Mouse (Mus musculus) olfactory bulb, adult 2 months (tissue): ENCODE results near the gene Rnf11.

Experiments
- CTCF ChIP-seq: fragments of 200-500 bp; IDR thresholded peaks from 2 replicates; pipeline ENCODE4 v1.5.1; 2012; ENCODE audit warnings: low read depth, mild to moderate bottlenecking, low read length, moderate library complexity; ENCODE audit not compliant: insufficient read depth
- POLR2A ChIP-seq: fragments of 200-500 bp; IDR thresholded peaks from 2 replicates; pipeline ENCODE4 v1.6.1; 2012; ENCODE audit warnings: mild to moderate bottlenecking, low read depth, low read length, moderate library complexity; ENCODE audit not compliant: insufficient read depth

DNA sequence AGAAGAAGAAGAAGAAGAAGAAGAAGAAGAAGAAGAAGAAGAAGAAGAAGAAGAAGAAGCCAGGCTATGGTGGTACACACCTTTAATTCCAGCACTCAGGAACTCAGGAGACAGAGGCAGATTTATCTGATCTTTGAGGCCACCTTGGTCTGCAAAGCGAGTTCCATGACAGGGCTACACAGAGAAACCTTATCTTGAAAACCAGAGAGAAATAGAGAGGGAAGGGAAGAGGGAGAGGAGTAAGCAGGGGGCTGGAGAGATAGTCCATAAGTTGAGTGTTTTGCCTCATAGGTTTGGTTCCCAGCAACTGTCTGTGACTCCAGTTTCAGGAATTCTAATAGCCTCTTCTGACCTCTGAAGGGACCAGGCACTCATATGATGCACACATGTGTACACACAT lies 4.3 kb upstream of the Rnf11 start:
- TF ChIP-seq CTCF (no peak), POLR2A (no peak)
